Comparison of ENCODE assay signal across 8 mouse cellular contexts in genomic region chr9:70679132-70680091, GRCm38 (mm10). TPM values are rescaled to one million over a fixed set of nuclear protein-coding genes. Genes with fewer than 3 reads are reported as not detected.
DNase-seq lines count a peak whose midpoint lies in the region; ATAC-seq and TF ChIP-seq lines count a peak whose summit lies in the region.

No protein-coding gene starts in this region.

- H3K9ac ChIP-seq in forebrain, embryonic 14.5 days (ENCODE audit: low read length) = peak overlapping the region; percentile 96

- DNase-seq in MN1 (ENCODE audit: low spot score) = peak; percentile 57
- peak; percentile 52 for DNase-seq in forebrain, embryonic 14.5 days (ENCODE audit: low spot score)
- DNase-seq in heart, postnatal 36 days = peak; percentile 58 to 74
- peak; percentile 13 to 47 for DNase-seq in layer of hippocampus, adult 2 months (ENCODE audit: low spot score in 2 of 2)
- peak; percentile 51 for DNase-seq in lung, postnatal 14 days
- DNase-seq in ovary, postnatal 10 days (ENCODE audit: low spot score) = peak; percentile 29
- peak; percentile 58 for DNase-seq in urinary bladder, adult 2 months (ENCODE audit: low spot score)

- no peak for TF ChIP-seq CTCF in layer of hippocampus, adult 2 months (conservative IDR thresholded peaks at IDR 0.05)

- H3K27me3 ChIP-seq in forebrain, embryonic 14.5 days (replicated peaks; ENCODE audit: control insufficient read depth, insufficient read depth, low read length) = no peaks in the 10 kb centered on the region

- no peaks in the 10 kb centered on the region for H3K36me3 ChIP-seq in forebrain, embryonic 14.5 days (ENCODE audit: control insufficient read depth, insufficient read depth, low read length)

- peak overlapping the region; percentile 88 for H3K4me2 ChIP-seq in forebrain, embryonic 14.5 days (ENCODE audit: low read length)

- H3K4me1 ChIP-seq in brown adipose tissue, adult 24 weeks (ENCODE audit: control insufficient read depth, insufficient read depth, insufficient read length, low read length) = peaks cover 2% of the 10 kb centered on the region; the same call in 1 of the 2 replicates
- H3K4me1 ChIP-seq in forebrain, embryonic 14.5 days (ENCODE audit: control insufficient read depth, insufficient read depth, low read length) = peaks cover 11% of the 10 kb centered on the region

- peak overlapping the region; percentile 98 for H3K4me3 ChIP-seq in brown adipose tissue, adult 24 weeks (ENCODE audit: insufficient read depth, low read depth, low read length)
- peak overlapping the region; percentile 93 for H3K4me3 ChIP-seq in forebrain, embryonic 14.5 days (ENCODE audit: low read depth, low read length)
- H3K4me3 ChIP-seq in layer of hippocampus, adult 2 months = peak overlapping the region; percentile 96

- H3K27ac ChIP-seq in brown adipose tissue, adult 24 weeks (replicated peaks; ENCODE audit: low read depth, low read length) = peak overlapping the region; percentile 82
- H3K27ac ChIP-seq in forebrain, embryonic 14.5 days (ENCODE audit: low read depth, low read length) = peak overlapping the region; percentile 98
- H3K27ac ChIP-seq in layer of hippocampus, adult 2 months = peak overlapping the region; percentile 96

- ATAC-seq in forebrain, embryonic 14.5 days = peak; percentile 71; the same call in 1 of the 2 replicates

- no peaks in the 10 kb centered on the region for H3K9me3 ChIP-seq in forebrain, embryonic 14.5 days (replicated peaks; ENCODE audit: control insufficient read depth, low read length)

- intact Hi-C loops in heart, postnatal 36 days (cut with DNase I) = loop anchor here (2.0 to 5.0 kb wide), 2 partner anchors 23 to 158 kb away; partner anchors contain the start of genes Gm10642 and Mindy2

- WGBS in forebrain, embryonic 14.5 days = under 1% methylated on average over 99 of the region's 103 CpGs

RNA-seq across cellular contexts. Expression of gene Adam10, which starts 0.6 kb away (rescaled TPM):
- 13.5 and 15.4 TPM in 2 replicates for polyA plus RNA-seq in brown adipose tissue, adult 24 weeks (2012; ENCODE audit: insufficient read depth, insufficient read length, missing spikeins)
- 45.0 and 47.6 TPM in 2 replicates for polyA plus RNA-seq in forebrain, embryonic 14.5 days (2014; fragmentation: Nextera tagmentation; extraction: Ambion mirVana)
- 10 to 100 TPM; 36.6 to 42.8 TPM for total RNA-seq in heart, postnatal 36 days (2021)
- total RNA-seq in layer of hippocampus, adult 2 months (2021) = 10 to 100 TPM; 67.1 to 71.2 TPM
- 57.7 and 63.5 TPM in 2 replicates for polyA plus RNA-seq in urinary bladder, adult 2 months (2012; rRNA removed)

RNA-seq across cellular contexts. Expression of gene Mindy2, which starts 22.4 kb away (rescaled TPM):
- 23.8 and 32.1 TPM in 2 replicates for polyA plus RNA-seq in brown adipose tissue, adult 24 weeks (2012; ENCODE audit: insufficient read depth, insufficient read length, missing spikeins)
- polyA plus RNA-seq in forebrain, embryonic 14.5 days (2014; fragmentation: Nextera tagmentation; extraction: Ambion mirVana) = 12.4 and 14.6 TPM in 2 replicates
- 10 to 100 TPM; 32.7 to 34.8 TPM for total RNA-seq in heart, postnatal 36 days (2021)
- 10 to 100 TPM; 30.4 to 33.3 TPM for total RNA-seq in layer of hippocampus, adult 2 months (2021)
- 16.0 and 16.5 TPM in 2 replicates for polyA plus RNA-seq in urinary bladder, adult 2 months (2012; rRNA removed)

RNA-seq across cellular contexts. Expression of gene Gm10642, which starts 23.4 kb away (rescaled TPM):
- 3.3 and 3.8 TPM in 2 replicates for polyA plus RNA-seq in brown adipose tissue, adult 24 weeks (2012; ENCODE audit: insufficient read depth, insufficient read length, missing spikeins)
- 0.48 and 0.58 TPM in 2 replicates for polyA plus RNA-seq in forebrain, embryonic 14.5 days (2014; fragmentation: Nextera tagmentation; extraction: Ambion mirVana)
- under 1 TPM; 0.27 to 0.31 TPM for total RNA-seq in heart, postnatal 36 days (2021)
- under 1 TPM; 0.59 to 0.93 TPM for total RNA-seq in layer of hippocampus, adult 2 months (2021)
- 1.5 and 1.7 TPM in 2 replicates for polyA plus RNA-seq in urinary bladder, adult 2 months (2012; rRNA removed)

Comparison
In these comparisons a context has a peak if more than half of its experiments do, and no peak if none do; other contexts are left out.
1. Peak in every context shown above with its lines: DNase-seq, ATAC-seq, H3K4me3 ChIP-seq and H3K27ac ChIP-seq.